Mouse (Mus musculus) right cerebral cortex, postnatal 10 days (tissue): ENCODE results near the gene Set.
"Not testable (repeated sequence)": the region's sequence is repeated elsewhere in the genome, so short reads cannot be mapped to it uniquely, and the experiment has no call there.

Experiments used
- DNase-seq, 2 experiments: peaks; one replicate each; pipeline ENCODE4 v3.0.0; 2021; ENCODE audit warnings: low spot score in 2 of 2

Gene Set

GRCm38 (mm10) chr2:30057223-30057904 lies at the start of gene Set:
Gene Set, plus strand, starts transcription at chr2:30057378.
- no peak for DNase-seq

- DNase-seq: no peak
Observed at GRCm38 (mm10) chr2:30009101-30009500, 48.1 kb upstream of the Set start.

- DNase-seq: peak; percentile 69 to 79
Observed at GRCm38 (mm10) chr2:30010840-30011281, 46.3 kb upstream of the Set start.

- DNase-seq: peak in 1 of 2 experiments; percentile 43
Observed at GRCm38 (mm10) chr2:30014326-30014966, 42.7 kb upstream of the Set start.

GRCm38 (mm10) chr2:30025454-30025853 lies 31.7 kb upstream of the Set start:
- no peak for DNase-seq

DNA sequence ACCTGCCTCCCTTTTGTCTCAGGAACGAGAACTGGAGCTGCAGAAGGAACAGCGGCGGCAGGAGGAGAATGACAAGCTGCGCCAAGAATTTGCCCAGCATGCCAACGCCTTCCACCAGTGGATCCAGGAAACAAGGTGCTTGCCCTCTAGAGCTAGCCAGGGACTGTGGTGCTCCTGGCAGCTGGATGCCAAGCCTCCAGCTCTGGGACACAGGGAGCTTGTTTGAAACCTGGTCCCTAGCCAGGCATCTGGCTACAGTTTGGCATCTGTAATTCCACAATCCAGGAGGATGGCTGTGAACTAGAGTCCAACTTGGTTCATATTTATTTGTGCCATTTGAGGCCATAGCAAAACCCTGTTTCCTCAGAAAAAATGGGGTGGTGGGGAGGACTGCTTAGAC lies 30.2 kb upstream of the Set start:
- DNase-seq: no peak

GRCm38 (mm10) chr2:30032244-30032846 lies 24.8 kb upstream of the Set start:
- DNase-seq: no peak

GRCm38 (mm10) chr2:30032957-30033356 lies 24.2 kb upstream of the Set start:
- no peak for DNase-seq

DNA sequence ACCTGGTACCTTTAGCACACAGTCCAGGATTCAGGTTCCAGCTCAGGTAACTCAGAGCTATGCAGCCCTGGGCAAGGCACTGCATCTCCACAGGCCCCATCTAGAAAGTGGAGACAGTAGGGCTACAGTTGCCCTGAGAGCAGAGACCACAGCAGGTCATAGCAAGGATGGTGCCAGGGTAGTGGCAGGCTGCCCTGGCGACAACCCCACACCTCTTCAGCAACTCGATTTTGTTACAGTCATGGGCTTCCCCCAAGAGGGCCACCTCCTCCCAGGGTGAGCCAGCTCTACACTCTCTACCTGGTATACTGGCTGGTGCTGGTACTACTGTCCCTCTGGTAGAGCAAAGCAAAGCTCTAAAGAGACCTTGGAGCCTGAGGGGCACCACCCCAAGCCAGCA lies 19.4 kb upstream of the Set start:
- no peak for DNase-seq

- DNase-seq: no peak
Observed at GRCm38 (mm10) chr2:30038370-30038769, 18.8 kb upstream of the Set start.

DNA sequence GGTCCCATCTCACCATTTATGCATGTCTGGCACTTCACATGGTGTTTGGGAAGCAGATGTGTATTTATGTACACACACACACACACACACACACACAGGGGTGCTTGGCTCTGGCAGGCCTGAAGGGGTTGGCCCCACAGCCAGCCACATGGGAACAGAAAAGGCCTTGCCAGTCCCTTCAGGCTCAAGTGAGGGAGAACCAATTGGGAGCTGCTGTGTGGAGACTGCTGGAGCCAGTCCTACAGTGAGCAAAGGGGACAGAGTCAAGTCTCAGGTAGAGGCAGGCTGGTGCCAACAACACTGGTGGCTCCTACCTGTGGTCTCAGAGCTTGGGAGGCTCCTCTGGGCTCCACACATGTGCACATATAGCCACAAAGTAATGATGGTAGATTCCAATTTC lies 17.5 kb upstream of the Set start:
- DNase-seq: peak in 1 of 2 experiments; percentile 20

GRCm38 (mm10) chr2:30042445-30042844 lies 14.7 kb upstream of the Set start:
- DNase-seq: peak; percentile 69 to 83

DNA sequence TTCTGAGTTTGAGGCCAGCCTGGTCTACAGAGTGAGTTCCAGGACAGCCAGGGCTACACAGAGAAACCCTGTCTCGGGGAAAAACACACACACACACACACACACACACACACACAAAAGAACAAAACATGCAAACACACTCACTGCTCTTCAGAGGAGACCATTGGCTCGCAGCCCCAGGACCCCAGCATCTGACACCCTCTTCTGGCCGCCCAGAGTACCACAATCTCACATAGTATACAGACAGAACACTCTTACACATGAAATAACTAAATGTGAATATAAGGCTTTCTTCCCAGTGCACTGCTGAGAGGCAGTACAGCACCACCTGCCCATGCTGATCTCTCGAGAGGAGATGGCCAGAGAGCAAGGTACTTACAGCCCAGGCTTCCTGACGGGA lies 12.6 kb upstream of the Set start:
- DNase-seq: no peak

- DNase-seq: no peak
Observed at GRCm38 (mm10) chr2:30047127-30047526, 10.1 kb upstream of the Set start.

DNA sequence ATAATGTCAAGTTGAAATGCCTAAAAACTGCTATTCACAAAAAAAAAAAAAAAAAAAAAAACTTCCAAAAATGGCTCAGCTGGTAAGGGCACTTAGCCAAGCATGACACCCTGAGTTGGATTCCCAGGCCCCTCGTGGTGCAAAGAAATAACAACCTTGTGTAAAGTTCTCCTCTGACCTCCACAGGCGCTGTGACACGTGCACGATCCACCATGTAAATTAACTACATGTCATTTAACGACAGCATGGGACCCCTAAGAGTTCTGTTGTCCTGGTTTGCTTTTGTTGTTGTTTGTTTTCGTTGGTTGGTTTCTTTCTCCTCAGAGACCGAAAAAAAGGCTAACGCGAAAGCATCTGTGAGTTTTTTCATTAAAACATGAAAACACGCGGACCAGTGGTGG lies 9.1 kb upstream of the Set start:
- DNase-seq: peak in 1 of 2 experiments; percentile 52

DNA sequence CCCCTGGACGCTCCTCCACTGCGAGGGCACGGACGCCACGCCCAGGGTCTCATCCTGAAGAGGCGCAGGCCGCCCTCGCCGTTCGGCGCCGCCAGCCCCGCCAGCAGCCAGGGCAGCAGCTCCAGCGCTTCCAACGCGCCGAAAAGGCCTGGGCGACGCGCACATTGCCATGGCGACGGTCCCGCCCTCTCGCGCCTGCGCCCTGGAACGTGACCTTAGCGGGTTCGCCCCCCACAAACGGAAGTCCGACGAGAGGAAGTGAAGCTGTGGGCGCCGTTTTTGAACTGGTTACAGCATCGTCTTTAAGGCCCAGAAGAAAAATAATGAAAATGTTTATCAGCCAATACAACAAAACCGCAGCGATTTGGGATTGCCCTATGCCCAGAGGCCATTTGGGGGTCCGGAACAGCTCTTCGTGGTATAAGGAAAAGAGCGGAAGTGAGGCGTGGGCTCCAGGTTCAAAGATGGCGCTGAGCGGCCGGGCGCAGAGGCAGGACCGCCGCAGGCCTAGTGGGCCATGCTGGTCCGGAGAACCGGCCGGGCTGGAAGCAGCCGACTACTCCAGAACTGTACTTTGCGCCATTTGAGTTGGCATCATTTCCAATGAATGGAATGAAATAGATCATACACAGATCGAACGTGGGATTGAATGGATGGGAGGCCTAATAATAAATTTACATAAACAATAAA lies 8.3 kb upstream of the Set start, which contains the start of gene Wdr34:
TSS of gene Wdr34 (minus strand) at position 183 of the 690 bp plus-strand sequence.
- DNase-seq: peak; percentile 98 to 99

DNA sequence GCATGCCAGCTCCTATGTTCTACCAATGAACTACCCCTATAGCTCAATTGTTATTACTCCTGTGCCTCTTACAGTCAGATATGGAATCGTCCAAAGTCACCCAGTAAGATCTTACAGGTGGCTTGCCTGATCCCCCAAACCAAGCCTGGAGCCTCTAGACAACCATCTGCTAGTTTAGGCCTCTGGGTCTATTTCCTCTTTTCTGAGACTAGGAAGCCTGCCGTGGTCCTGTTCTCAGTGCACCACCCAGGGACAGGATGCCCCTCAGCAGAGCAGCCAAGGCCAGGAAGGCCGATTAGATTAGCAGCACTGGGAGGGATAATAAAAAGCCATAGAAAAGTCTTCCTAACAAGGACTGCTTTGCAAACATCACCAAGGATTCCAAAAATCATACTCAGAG lies 7.3 kb upstream of the Set start:
- DNase-seq: no peak

GRCm38 (mm10) chr2:30051992-30052761 lies 5.0 kb upstream of the Set start:
- no peak for DNase-seq

- not testable (repeated sequence) for DNase-seq
Observed at GRCm38 (mm10) chr2:30055310-30055709, 1.9 kb upstream of the Set start.

GRCm38 (mm10) chr2:30056736-30057135 lies 442 bp upstream of the Set start:
- no peak for DNase-seq

DNA sequence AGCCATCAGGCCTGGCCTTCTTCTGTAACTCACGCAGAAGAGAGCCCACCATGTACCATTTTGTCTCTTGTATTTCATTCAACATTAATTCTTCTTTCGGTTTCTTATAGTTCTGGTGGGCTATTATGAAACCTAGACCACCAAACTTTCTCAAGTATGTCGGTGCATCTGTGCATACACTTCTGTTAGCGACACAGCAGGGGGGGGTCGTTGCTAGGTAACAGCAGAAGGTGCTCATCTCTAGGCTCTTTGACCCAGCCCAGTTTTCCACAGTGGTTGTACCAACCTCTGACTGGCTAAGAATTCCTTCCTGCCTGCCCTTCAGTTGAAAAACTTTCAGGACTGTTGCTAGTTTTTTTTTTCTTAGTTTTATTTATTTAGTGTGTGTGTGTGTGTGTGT lies 1.2 kb downstream of the Set start:
- no peak for DNase-seq
